Mouse (Mus musculus) adrenal gland, postnatal 36 days (tissue): ENCODE measurements around the gene Tmem40. TPM values are rescaled to one million over a fixed set of nuclear protein-coding genes. Genes with fewer than 3 reads are reported as not detected.

Experiments used
- DNase-seq, 2 experiments: peaks; one replicate each; pipeline ENCODE4 v3.0.0; 2021; ENCODE audit warnings: mixed read lengths in 1 of 2
- microRNA-seq: library from miRNA; unstranded; fragments of <30 nt; microRNA quantifications from one replicate; pipeline ENCODE4 v1.2.0, GENCODE M21; 2021
- total RNA-seq, 2 experiments: library from RNA; stranded (reverse); gene quantifications; 2 replicates each; pipeline ENCODE4 v1.2.3; 2021

The Tmem40 gene
- total RNA-seq, 2 experiments from 2014 or later, result 0.33 TPM; not detected in 1

DNA sequence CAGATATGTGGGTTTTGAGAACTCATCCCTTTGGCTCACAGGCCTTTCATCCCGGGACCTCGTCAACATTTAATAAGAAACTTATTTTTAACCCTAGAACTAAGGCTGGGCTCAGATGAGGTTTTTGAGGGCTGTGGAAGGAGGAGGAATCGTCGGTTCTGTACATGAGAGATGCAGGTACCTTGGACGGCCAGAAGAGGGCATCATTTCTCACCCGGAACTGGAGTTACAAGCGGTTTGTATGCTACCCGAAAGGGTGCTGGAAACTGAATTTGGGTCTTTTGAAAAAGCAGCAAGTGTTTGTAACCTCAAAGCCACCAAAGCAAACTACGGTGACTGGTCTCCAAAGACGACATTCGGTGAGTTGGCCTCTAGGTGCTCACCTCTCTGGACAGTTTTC lies 60.9 kb downstream of the Tmem40 start:
- DNase-seq, result no peak

DNA sequence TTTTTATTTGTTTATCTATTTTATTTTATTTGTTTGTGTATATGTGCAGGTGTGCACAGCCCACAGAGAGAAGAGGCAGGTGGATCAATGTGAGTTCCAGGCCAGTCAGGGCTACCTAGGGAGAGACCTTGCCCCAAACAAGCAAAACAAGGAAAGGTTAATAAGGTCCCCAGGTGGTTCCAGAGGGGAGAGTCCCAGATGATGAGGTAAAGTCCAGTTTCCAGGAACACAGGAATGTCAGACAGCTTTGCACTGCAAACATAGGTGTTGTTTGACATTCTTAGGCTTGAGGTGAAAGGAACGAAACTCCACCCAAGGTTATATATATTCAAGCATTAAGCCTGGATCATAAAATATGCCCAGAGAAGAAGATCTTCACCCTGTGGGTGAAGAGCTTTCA lies 61.4 kb downstream of the Tmem40 start:
- DNase-seq, result no peak

DNA sequence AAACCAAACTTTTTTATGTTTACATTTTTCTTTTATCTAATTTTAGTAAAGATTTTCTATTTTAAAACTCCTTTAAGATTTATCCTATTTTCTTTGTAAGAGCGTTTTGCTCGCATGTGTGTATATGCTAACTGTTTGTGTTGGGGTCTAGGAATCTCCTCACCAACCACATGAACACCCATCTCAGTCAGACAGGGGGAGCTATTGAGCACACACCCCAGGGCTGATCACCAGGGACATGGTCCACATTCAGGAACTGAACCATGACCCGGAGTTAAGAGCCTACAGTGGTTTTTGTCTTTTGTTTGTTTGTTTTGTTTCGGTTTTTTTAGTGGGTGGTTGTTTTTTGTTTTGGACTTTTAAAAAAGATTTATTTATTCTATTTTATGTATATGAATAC lies 63.5 kb downstream of the Tmem40 start:
- DNase-seq, result no peak

DNA sequence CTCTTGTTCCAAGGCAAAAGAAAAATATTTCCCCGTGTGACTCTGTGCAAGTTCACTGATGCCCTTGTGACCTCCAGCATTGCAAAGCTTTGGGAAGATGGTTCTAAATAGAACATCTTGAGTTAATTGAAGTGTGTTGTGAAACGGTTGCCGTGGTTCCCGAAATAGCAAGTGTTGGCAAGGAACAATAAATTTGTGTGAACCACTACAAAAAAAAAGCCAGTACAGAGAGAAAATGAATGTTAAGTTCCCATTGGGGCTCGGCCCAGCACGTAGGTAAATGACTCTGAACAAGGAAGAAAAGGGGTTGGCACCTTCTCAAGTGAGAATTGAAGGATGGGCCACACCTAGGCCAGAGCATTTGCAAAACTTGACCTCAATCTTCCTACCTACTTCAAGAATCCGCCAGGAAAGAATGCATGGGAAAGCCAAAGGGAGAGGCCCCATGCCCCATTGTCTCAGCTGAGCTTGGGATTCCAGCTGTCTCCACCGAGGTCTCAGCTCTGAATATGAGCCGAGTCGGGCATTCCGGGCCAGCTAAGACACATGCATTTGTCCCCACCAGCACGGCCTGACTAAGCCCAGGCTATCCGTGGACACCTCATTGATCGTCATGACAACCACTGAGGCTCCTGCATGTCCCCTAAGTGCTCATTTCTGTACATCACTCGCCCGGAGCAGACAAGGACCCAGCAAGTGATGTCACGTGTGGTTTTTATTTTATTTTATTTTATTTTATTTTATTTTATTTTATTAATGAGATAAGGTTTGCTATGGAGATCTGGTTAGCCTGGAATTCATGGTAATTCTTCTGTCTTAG lies 64.3 kb downstream of the Tmem40 start:
- DNase-seq, result peak in 1 of 2 experiments; percentile 27

DNA sequence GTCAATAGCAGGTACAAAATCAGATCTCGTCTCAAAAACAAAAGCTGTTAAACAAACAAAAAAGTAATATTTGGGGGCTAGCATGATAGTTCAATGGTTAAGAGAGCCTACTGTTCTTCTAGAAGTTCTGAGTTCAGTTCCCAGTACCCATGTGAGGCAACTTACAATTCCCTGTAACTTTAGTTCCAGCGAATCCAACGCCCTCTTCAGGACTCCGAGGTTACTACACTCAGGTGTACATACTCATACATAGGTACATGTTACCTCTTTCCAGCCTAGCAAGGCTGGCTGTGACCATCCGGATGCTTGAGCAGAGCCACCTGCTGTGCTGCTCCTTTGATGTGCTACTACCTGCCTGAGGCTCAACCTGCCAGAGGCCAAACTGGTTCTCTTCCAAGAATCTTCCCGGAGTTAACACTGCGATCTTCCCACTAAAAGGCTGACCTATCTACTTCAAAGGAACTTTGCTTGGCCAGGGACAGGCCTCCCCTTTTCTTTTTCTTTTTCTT lies 65.4 kb downstream of the Tmem40 start:
- no peak for DNase-seq

DNA sequence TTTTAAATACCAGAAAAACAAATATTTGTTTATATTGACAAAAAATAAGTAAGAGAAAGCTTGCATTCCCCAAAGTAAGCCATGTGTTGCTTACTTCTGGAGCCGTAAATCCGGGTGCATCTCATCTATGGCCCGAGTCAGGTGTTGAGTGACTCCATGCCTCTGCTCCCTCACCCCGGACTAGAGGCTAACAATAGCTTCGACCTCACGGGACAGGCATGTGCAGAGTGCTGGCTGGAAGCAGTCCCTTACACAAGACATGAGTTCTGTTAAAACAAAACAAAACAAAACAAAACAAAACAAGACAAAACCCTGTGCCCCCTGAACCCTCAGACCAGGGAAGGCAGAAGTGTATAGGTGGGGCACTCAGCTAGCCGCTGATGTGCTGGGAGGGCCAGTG lies 67.1 kb downstream of the Tmem40 start:
- no peak for DNase-seq

DNA sequence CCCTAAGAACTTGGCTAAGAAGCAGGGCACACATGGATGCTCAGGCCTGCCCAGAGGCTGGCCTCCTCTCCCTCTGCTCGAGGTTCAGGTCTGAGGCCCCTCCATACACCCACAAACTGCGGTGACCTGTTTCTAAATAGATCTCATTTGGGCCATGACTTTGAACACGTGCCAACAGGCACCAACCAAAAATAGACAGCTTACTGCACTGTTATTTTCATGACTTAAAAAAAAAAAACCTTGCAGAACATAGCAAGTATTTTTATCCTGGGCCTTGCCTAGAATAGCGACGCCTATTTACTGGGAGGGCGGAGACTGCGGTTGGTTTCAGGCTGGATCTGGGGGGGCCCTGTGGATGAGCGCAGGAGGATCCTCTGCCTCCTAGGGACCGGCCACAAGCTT lies 67.8 kb downstream of the Tmem40 start:
- DNase-seq, result peak in 1 of 2 experiments; percentile 34

DNA sequence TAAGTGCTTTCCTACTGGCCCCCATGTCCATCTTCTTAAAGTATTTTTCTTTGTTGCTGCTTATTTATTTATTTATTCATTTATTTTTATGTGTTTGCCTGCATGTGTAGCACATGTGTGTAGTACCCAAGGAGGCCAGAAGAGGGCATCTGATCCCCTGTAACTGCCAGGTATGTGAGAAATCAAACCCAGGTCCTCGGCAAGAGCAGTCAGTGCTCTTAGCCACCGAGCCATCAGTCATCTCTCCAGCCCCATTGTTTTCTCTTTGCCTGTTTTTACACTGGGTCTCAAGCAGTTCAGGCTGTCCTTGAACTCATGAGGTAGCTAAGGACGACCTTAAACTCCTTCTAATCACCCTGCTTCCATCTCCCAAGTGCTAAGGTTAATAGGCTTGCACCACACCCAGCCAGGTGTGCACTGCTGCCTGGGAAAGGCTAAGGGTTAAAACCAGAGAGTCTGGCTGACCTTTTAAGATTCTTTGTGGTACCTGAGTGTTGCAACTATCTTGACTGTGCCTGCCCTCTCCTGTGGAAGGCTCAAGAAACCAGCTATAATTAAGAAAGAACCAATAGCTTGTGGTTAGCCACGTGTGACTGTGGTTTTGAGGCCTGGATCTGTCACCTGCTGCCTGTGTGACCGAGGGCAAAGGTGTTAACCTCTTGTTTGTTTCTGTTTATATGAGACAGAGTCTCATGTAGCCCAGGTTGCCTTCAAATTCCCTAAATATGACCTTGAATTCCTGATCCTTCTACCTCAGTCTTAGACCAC lies 69.1 kb downstream of the Tmem40 start:
- DNase-seq, result no peak

DNA sequence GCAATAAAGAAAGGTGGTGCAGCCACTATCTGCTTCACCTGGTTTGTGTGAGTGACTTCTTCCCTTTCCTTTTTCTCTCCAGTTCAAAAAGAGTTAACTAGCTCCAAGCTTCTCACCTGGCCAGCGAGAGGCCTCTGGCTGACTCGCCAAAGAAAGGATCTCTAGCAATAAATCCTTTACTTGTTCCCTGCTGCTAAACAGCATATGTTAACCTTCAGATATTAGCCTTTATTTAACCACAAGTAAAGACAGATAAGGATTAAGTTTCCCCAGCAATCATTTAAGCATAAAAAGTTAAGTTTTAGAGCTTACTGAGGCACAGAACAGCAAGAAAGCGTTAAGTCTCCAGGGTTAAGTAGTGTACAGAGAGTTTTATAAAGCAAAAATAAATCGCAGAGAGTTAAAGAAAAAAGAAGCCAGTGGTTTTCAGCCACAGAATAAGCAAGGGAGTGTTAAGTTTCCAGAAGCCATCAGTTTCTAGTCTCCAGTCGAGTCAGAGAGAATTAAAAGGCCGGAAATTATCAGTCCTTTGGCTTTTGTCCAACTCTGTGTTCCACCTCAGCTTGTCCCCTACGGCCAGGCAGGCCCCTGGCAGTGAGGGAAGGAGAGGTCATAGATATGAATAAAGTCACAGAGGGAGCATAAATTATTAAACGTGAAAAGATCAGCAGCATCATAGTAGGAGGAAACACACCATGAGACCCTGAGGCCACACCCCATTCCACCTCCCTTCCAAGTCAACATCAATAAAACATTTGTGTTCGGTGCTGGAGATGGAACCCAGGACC lies 69.9 kb downstream of the Tmem40 start:
- DNase-seq, result no peak

DNA sequence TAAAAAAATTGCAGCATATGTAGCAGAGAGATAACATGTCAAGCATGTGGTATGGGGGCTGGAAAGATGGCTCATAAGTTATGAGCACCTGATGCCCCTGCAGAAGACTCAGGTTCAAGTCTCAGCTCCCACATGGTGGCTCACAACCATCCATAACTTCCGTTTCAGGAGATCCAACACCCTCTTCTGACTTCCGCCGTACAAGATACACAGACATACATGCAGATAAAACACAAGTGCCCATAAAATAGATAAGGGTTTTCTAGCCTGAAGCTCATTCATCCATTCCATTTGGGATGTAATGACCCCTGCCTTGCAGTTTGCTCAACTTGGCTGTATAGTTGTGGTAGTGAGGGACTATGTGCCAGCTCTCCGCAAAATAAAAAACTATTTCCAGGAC lies 72.1 kb downstream of the Tmem40 start:
- DNase-seq, result no peak

DNA sequence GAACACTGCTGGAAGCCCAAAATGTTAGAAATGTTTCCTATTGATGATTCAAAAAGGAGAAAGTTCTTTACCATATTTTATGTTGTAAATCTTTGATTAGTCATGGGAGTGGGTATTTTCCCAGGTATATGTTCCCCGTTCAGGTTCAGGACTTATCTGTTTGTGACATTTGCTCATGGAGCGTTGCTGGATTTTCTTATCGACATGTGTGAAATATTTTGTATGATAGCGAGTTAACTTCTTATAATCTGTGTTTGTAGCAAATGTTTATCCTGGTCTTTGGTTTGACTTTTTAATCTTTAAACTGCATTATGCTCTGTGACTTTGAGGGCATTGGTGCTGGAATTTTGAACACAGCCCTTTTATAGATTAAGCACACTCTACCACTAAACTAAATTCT lies 73.6 kb downstream of the Tmem40 start:
- no peak for DNase-seq

DNA sequence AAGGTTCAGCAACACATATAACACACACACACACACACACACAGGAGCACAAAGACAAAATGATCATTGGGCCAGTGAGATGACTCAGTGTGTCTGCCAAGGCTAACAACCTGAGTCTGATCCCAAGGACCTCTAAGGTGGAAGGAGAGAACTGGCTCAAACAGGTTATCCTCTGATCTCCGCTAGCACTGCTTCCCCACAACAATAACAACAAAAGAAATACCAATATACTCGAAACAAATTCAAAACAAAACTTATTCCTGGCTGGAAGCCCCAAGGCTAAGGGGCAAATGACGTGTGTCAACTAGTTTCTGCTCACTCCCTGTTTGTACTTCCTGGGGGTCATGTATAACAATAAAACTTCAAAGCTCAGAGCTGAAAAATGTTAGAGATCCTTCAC lies 74.5 kb downstream of the Tmem40 start:
- no peak for DNase-seq

DNA sequence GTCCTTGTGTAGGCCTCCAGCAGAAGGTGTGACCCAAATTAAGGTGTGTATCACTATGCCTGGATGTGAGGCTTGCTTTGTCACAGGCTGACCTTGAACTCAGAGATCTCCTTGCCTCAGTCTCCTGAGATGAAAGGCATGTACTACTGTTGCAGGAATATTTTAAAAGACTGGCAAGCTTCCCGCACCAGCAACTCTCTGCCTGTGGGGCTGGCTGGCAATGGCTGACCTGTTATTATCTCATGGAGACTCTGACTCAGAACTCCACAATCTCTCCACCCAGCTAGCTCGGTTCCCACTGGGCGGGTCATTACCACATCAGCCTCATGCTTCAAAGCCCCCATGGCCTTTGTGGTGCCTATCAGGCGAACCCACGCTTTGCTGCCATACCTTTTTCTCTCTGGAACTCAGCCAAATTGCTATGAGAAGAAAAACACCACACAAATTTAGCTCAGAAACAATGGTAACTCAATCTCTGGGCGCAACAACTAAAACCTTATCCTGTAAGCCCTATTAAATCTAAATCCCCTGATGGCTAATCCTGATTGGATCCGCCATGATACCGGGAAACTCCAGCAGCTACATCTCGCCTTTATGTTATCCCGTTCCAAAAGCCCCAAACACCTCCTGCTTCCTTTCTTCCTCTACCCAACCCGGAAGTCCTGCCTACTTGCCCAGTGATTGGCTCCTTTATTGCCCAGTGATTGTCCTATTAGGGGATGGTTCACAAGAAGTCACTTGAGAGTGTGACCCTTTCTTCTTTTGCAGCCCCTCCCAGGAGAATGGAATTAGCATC lies 77.2 kb downstream of the Tmem40 start:
- DNase-seq, result peak in 1 of 2 experiments; percentile 23

DNA sequence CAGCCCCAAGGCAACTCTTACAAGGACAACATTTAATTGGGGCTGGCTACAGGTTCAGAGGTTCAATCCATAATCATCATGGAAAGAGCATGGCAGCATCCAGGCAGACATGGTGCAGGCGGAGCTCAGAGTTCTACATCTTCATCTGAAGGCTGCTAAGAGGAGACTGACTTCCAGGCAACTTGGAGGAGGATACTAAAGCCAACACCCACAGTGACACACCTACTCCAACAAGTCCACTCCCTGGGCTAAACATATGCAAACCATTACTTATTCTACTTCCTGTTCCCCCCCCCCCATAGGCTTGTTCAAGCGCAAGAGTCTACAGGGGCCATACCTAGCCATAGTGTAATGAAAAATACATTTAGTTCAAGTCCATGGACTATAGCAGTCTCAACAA lies 77.9 kb downstream of the Tmem40 start:
- no peak for DNase-seq

DNA sequence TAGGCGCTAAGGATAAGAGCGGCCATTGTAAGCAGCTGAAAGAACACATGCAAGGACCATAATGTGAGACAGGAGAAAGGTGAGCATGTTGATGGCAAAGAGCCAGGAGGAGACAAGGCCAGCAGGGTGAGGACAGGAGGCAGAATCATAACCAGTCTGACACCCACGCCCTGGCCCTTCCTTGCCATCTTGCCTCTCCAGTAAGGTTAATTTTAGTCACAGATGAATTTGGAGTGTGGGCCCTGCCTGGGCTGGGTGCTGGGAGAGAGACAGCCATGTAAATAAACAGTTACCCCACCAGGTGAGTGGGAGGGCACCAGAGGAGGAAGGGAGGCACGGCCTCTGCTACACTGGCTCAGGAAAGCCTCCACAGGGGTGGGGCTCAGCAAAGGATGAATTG lies 81.1 kb downstream of the Tmem40 start:
- no peak for DNase-seq

Small RNAs within 50 kb of the gene (microRNA-seq; reads per million reads assigned to microRNA genes)
- gene Mir7660, result not detected

Other genes with a start within 250 kb of the Tmem40 start
- 10 to 100 TPM; 11.1 to 13.4 TPM for gene Tsen2, start 217.7 kb downstream of the Tmem40 start, total RNA-seq
- gene Mkrn2os, start 169.8 kb downstream of the Tmem40 start, total RNA-seq, result not detected
- gene Mkrn2, start 160.5 kb downstream of the Tmem40 start, total RNA-seq, result 10 to 100 TPM; 36.6 to 45.2 TPM
- gene Raf1, start 85.8 kb downstream of the Tmem40 start, total RNA-seq, result 100 to 1,000 TPM in 1 of 2 experiments, 10 to 100 TPM in 1; 97.3 to 110 TPM
- 10 to 100 TPM; 10.4 to 12.7 TPM for gene Cand2, start 12.1 kb upstream of the Tmem40 start, total RNA-seq
- gene Rpl32, start 46.3 kb upstream of the Tmem40 start, total RNA-seq, result 1,000 to 10,000 TPM; 1,143 to 1,221 TPM
- under 1 TPM; 0.36 to 0.86 TPM for gene Efcab12, start 76.0 kb upstream of the Tmem40 start, total RNA-seq
- gene Mbd4, start 91.0 kb upstream of the Tmem40 start, total RNA-seq, result 1 to 10 TPM; 2.4 to 2.6 TPM
- 10 to 100 TPM; 16.3 to 16.7 TPM for gene Ift122, start 91.1 kb upstream of the Tmem40 start, total RNA-seq
- gene Rho, start 169.3 kb upstream of the Tmem40 start, total RNA-seq, result under 1 TPM; 0.23 to 0.59 TPM
- not detected for gene H1foo, start 182.5 kb upstream of the Tmem40 start, total RNA-seq
- gene Plxnd1, start 232.6 kb upstream of the Tmem40 start, total RNA-seq, result 100 to 1,000 TPM; 140 to 167 TPM